In genomic region chr9:77360654-77361053, GRCm38 (mm10) we compare ENCODE assay signal across 26 mouse cellular contexts. TPM values are rescaled to one million over a fixed set of nuclear protein-coding genes. Genes with fewer than 3 reads are reported as not detected.
"Had no signal": no experiment of that assay in that cellular context is flagged by ENCODE, and none has a peak within 500 bp of the region (broad histone marks: within the 10 kb centered on the region; RNA-seq: fewer than 3 reads in every experiment).

No protein-coding gene starts in this region.

- H3K27ac ChIP-seq: heart, adult 2 months; heart, embryonic 13.5 days; heart, embryonic 15.5 days; hindbrain, embryonic 13.5 days; hindbrain, embryonic 15.5 days; hindbrain, postnatal 0 days; layer of hippocampus, adult 2 months; left cerebral cortex, adult 2 months; limb, embryonic 13.5 days; limb, embryonic 15.5 days had no signal

- H3K4me1 ChIP-seq: heart, embryonic 13.5 days; heart, embryonic 15.5 days; hindbrain, embryonic 13.5 days; hindbrain, embryonic 15.5 days; limb, embryonic 13.5 days; limb, embryonic 15.5 days had no signal

- DNase-seq: gastrocnemius, postnatal 14 days; gastrocnemius, postnatal 36 days; heart, adult 11 months; heart, adult 2 months; heart, postnatal 14 days; heart, postnatal 36 days; kidney, adult 11 months; kidney, adult 2 months; kidney, adult 9 months; kidney, postnatal 10 days; kidney, postnatal 25 days; kidney, postnatal 4 days; left cerebral cortex, postnatal 4 days had no signal

- H3K9ac ChIP-seq: heart, embryonic 13.5 days; heart, embryonic 15.5 days; hindbrain, embryonic 13.5 days; hindbrain, embryonic 15.5 days; limb, embryonic 13.5 days; limb, embryonic 15.5 days had no signal

- ATAC-seq: hindbrain, postnatal 0 days; intestine, embryonic 16.5 days had no signal

- H3K27me3 ChIP-seq: heart, embryonic 13.5 days; heart, embryonic 15.5 days; hindbrain, embryonic 13.5 days; hindbrain, embryonic 15.5 days; limb, embryonic 13.5 days; limb, embryonic 15.5 days had no signal

- H3K4me3 ChIP-seq: heart, adult 2 months; heart, embryonic 13.5 days; heart, embryonic 15.5 days; hindbrain, embryonic 13.5 days; hindbrain, embryonic 15.5 days; layer of hippocampus, adult 2 months; left cerebral cortex, adult 2 months; limb, embryonic 13.5 days; limb, embryonic 15.5 days had no signal

- H3K9me3 ChIP-seq: heart, embryonic 13.5 days; heart, embryonic 15.5 days; hindbrain, embryonic 13.5 days; hindbrain, embryonic 15.5 days; limb, embryonic 13.5 days; limb, embryonic 15.5 days had no signal

- H3K36me3 ChIP-seq: heart, embryonic 13.5 days; heart, embryonic 15.5 days; hindbrain, embryonic 13.5 days; hindbrain, embryonic 15.5 days; limb, embryonic 13.5 days; limb, embryonic 15.5 days had no signal

- H3K4me2 ChIP-seq: heart, embryonic 11.5 days; heart, embryonic 13.5 days; heart, embryonic 15.5 days; hindbrain, embryonic 13.5 days; hindbrain, embryonic 15.5 days; limb, embryonic 13.5 days; limb, embryonic 15.5 days had no signal

RNA-seq across cellular contexts. Expression of gene Mlip, which starts 7.9 kb away (rescaled TPM):
- total RNA-seq: hematopoietic stem cell, adult 5-6 weeks; liver, adult 2 months had no signal
- polyA plus RNA-seq: liver, adult 2 months had no signal
